Mouse (Mus musculus): ENCODE results near the gene Cyp26b1. TPM values are rescaled to one million over a fixed set of nuclear protein-coding genes. Genes with fewer than 3 reads are reported as not detected.
"Not testable (repeated sequence)": the region's sequence is repeated elsewhere in the genome, so short reads cannot be mapped to it uniquely, and the experiment has no call there.

Gene Cyp26b1
- total and polyA plus RNA-seq, 2 experiments from 2014 or later, result 33.1 to 90.5 TPM

DNA sequence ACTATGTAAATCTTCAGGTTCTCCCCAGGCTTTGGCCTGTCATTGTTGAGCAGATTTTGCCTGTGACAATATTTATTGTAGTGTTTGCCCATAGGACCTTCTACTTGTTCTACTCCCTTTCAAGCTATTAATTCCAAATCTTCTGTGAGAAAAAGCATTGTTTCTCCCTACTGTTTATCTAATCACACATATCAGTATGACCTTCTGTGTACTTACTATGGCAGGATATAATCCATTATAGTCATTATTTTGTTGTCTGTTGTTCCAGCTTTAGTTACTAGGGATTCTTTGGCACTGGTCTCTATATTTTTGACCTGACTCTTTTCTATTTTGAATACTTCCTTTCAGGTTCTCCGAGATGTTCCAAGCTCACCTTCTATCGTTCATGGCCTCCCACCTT lies 32.7 kb upstream of the Cyp26b1 start:
- Histone ChIP-seq H3K9ac (replicated peaks; ENCODE audit: low read length) (no peak overlapping the region), H3K36me3 (ENCODE audit: insufficient read depth, low read length) (no peaks in the 10 kb centered on the region; the same call in 1 of the 2 replicates), H3K4me1 (ENCODE audit: insufficient read depth, low read length) (no peaks in the 10 kb centered on the region), H3K27ac (no peak overlapping the region), H3K27me3 (ENCODE audit: insufficient read depth, low read length) (no peaks in the 10 kb centered on the region), H3K4me2 (ENCODE audit: low read depth, low read length) (no peak overlapping the region), H3K9me3 (ENCODE audit: low read length) (no peaks in the 10 kb centered on the region), H3K4me3 (ENCODE audit: low read length) (no peak overlapping the region)
- WGBS, result 97% methylated on average over 2 of the region's 2 CpGs
- ATAC-seq (no peak), DNase-seq (ENCODE audit: low spot score) (no peak)
- no peak for TF ChIP-seq CTCF (IDR thresholded peaks at IDR 0.05; ENCODE audit: low read depth)

- 88% methylated on average over 6 of the region's 6 CpGs for WGBS
- Histone ChIP-seq H3K4me2 (ENCODE audit: low read depth, low read length) (no peak overlapping the region), H3K9ac (replicated peaks; ENCODE audit: low read length) (no peak overlapping the region), H3K4me3 (ENCODE audit: low read length) (no peak overlapping the region), H3K36me3 (ENCODE audit: insufficient read depth, low read length) (no peaks in the 10 kb centered on the region; the same call in 1 of the 2 replicates), H3K9me3 (ENCODE audit: low read length) (no peaks in the 10 kb centered on the region), H3K4me1 (ENCODE audit: insufficient read depth, low read length) (no peaks in the 10 kb centered on the region), H3K27ac (no peak overlapping the region), H3K27me3 (ENCODE audit: insufficient read depth, low read length) (no peaks in the 10 kb centered on the region)
- DNase-seq (ENCODE audit: low spot score), result no peak
- TF ChIP-seq CTCF (IDR thresholded peaks at IDR 0.05; ENCODE audit: low read depth), result no peak
- ATAC-seq, result no peak
Observed at GRCm38 (mm10) chr6:84619166-84619565, 25.5 kb upstream of the Cyp26b1 start.

DNA sequence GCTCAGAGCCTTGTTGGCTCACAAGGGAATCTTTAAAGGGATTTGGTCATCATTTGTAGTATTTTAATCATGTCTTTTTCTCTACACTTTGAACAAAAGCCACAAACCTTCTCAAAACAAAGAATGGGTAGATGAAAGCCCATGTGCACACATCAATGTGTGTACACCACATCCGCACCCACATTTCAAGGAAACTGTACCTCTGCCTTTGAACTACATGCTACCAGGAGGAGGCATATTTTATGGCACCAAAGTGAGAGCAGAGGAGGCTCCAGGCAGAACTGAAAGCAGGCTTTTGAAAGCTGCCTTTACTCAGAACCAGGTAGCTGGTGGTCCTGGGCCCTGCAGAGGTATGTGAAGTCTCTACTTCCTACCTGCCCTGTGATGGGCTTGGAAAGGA lies 23.3 kb upstream of the Cyp26b1 start:
- Histone ChIP-seq H3K9me3 (ENCODE audit: low read length) (no peaks in the 10 kb centered on the region), H3K9ac (replicated peaks; ENCODE audit: low read length) (no peak overlapping the region), H3K4me1 (ENCODE audit: insufficient read depth, low read length) (no peaks in the 10 kb centered on the region), H3K27ac (no peak overlapping the region), H3K27me3 (ENCODE audit: insufficient read depth, low read length) (no peaks in the 10 kb centered on the region), H3K36me3 (ENCODE audit: insufficient read depth, low read length) (no peaks in the 10 kb centered on the region; the same call in 1 of the 2 replicates), H3K4me2 (ENCODE audit: low read depth, low read length) (no peak overlapping the region), H3K4me3 (ENCODE audit: low read length) (no peak overlapping the region)
- ATAC-seq (no peak), DNase-seq (ENCODE audit: low spot score) (no peak)
- 88% methylated on average over 1 of the region's 1 CpGs for WGBS
- no peak for TF ChIP-seq CTCF (IDR thresholded peaks at IDR 0.05; ENCODE audit: low read depth)

DNA sequence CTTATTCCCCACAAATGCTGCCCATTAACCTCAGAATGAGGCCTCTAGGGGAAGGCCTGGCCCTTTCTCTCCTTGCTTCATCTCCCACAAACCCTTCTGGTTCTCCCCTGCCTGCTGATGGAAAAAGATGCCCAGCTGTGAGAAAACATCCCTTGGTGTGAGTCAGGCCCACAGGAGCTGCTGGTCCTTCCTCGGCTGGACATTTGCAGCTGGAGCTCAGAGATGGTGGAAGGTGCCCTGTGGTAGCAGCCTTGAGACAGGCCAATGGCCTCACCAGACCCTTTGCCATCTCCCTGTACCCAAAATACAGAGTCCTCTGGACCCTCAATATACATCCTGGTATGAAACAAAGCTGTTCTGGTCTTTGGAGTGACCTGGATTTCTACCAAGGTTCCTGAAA lies 22.9 kb upstream of the Cyp26b1 start:
- no peak overlapping the region for H3K4me2 ChIP-seq (ENCODE audit: low read depth, low read length)
- no peak overlapping the region for H3K4me3 ChIP-seq (ENCODE audit: low read length)
- TF ChIP-seq CTCF (IDR thresholded peaks at IDR 0.05; ENCODE audit: low read depth), result no peak
- no peaks in the 10 kb centered on the region; the same call in 1 of the 2 replicates for H3K36me3 ChIP-seq (ENCODE audit: insufficient read depth, low read length)
- 50% methylated on average over 1 of the region's 1 CpGs for WGBS
- DNase-seq (ENCODE audit: low spot score) (no peak), ATAC-seq (no peak)
- H3K27me3 ChIP-seq (ENCODE audit: insufficient read depth, low read length), result no peaks in the 10 kb centered on the region
- no peaks in the 10 kb centered on the region for H3K4me1 ChIP-seq (ENCODE audit: insufficient read depth, low read length)
- H3K27ac ChIP-seq, result no peak overlapping the region
- no peak overlapping the region for H3K9ac ChIP-seq (replicated peaks; ENCODE audit: low read length)
- H3K9me3 ChIP-seq (ENCODE audit: low read length), result no peaks in the 10 kb centered on the region

- Histone ChIP-seq H3K9ac (replicated peaks; ENCODE audit: low read length) (no peak overlapping the region), H3K4me3 (ENCODE audit: low read length) (no peak overlapping the region), H3K27ac (no peak overlapping the region), H3K27me3 (ENCODE audit: insufficient read depth, low read length) (no peaks in the 10 kb centered on the region), H3K4me2 (ENCODE audit: low read depth, low read length) (no peak overlapping the region), H3K4me1 (ENCODE audit: insufficient read depth, low read length) (no peaks in the 10 kb centered on the region), H3K36me3 (ENCODE audit: insufficient read depth, low read length) (no peaks in the 10 kb centered on the region), H3K9me3 (ENCODE audit: low read length) (no peaks in the 10 kb centered on the region)
- no peak for TF ChIP-seq CTCF (IDR thresholded peaks at IDR 0.05; ENCODE audit: low read depth)
- ATAC-seq (no peak), DNase-seq (ENCODE audit: low spot score) (no peak)
- 87% methylated on average over 3 of the region's 3 CpGs for WGBS
Observed at GRCm38 (mm10) chr6:84613561-84613960, 19.9 kb upstream of the Cyp26b1 start.

- Histone ChIP-seq H3K4me1 (ENCODE audit: insufficient read depth, low read length) (no peaks in the 10 kb centered on the region), H3K27me3 (ENCODE audit: insufficient read depth, low read length) (no peaks in the 10 kb centered on the region), H3K9me3 (ENCODE audit: low read length) (no peaks in the 10 kb centered on the region), H3K4me2 (ENCODE audit: low read depth, low read length) (no peak overlapping the region), H3K4me3 (ENCODE audit: low read length) (no peak overlapping the region), H3K36me3 (ENCODE audit: insufficient read depth, low read length) (no peaks in the 10 kb centered on the region), H3K27ac (no peak overlapping the region), H3K9ac (replicated peaks; ENCODE audit: low read length) (no peak overlapping the region)
- ATAC-seq (0 out of 2 replicates have a peak, but pooled peaks have one; percentile 43), DNase-seq (ENCODE audit: low spot score) (no peak)
- no peak for TF ChIP-seq CTCF (IDR thresholded peaks at IDR 0.05; ENCODE audit: low read depth)
- 36% methylated on average over 1 of the region's 1 CpGs for WGBS
Observed at GRCm38 (mm10) chr6:84601136-84601889, 7.6 kb upstream of the Cyp26b1 start.

DNA sequence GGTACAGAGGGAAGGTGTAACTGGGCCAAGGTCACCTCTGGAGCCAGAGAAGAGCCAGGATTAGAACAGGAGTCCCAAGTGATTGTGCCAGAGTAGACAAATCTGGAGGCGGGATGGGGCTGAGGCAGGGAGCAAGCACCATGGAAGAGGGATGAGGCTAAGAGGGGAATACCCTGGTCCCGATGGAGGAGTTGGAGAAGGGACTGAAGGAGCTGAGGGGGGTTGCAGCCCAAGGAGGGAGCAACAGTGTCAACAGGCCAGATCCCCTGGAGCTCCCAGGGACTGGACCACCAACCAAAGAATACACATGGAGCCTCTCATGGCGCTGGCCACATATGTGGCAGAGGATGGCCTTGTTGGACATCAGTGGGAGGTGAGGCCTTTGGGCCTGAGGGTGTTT lies 5.6 kb upstream of the Cyp26b1 start:
- WGBS, result 91% methylated on average over 3 of the region's 3 CpGs

More for the DNA sequence above, 5.6 kb upstream of the Cyp26b1 start:
- DNase-seq (ENCODE audit: low spot score); H3K27me3 ChIP-seq (ENCODE audit: insufficient read depth, low read length); ATAC-seq; H3K36me3 ChIP-seq (ENCODE audit: insufficient read depth, low read length); H3K9ac ChIP-seq (replicated peaks; ENCODE audit: low read length); H3K4me3 ChIP-seq (ENCODE audit: low read length); H3K4me1 ChIP-seq (ENCODE audit: insufficient read depth, low read length); H3K27ac ChIP-seq; H3K4me2 ChIP-seq (ENCODE audit: low read depth, low read length); H3K9me3 ChIP-seq (ENCODE audit: low read length): not testable (repeated sequence)
